Mouse (Mus musculus) kidney, embryonic 16.5 days (tissue): ENCODE data around the gene Zfp791. TPM values are rescaled to one million over a fixed set of nuclear protein-coding genes. Genes with fewer than 3 reads are reported as not detected.
"Not testable (repeated sequence)": the region's sequence is repeated elsewhere in the genome, so short reads cannot be mapped to it uniquely, and the experiment has no call there.

Experiments used
- ATAC-seq: fragments of 200-750 bp; cut with Nextera tagmentation; 2 replicates; pipeline ENCODE4 v1.8.0; 2017; ENCODE audit warnings: moderate TSS enrichment; ENCODE audit not compliant: low FRiP score, low TSS enrichment
- H3K27ac ChIP-seq: fragments of 300-500 bp; sonication (generic); 2 replicates; pipeline ENCODE4 v1.5.1; 2014; ENCODE audit warnings: low read length
- H3K27me3 ChIP-seq: fragments of 300-500 bp; sonication (generic); 2 replicates; pipeline ENCODE4 v1.6.1; 2014; ENCODE audit warnings: low read length, control low read depth, mixed read lengths; ENCODE audit not compliant: insufficient read depth
- H3K36me3 ChIP-seq: fragments of 300-500 bp; sonication (generic); 2 replicates; pipeline ENCODE4 v1.6.1; 2014; ENCODE audit warnings: low read length, control low read depth, mixed read lengths; ENCODE audit not compliant: insufficient read depth
- H3K4me1 ChIP-seq: fragments of 300-500 bp; sonication (generic); 2 replicates; pipeline ENCODE4 v1.6.1; 2014; ENCODE audit warnings: low read length, control low read depth, mixed read lengths; ENCODE audit not compliant: insufficient read depth
- H3K4me2 ChIP-seq: fragments of 300-500 bp; sonication (generic); replicated peaks from 2 replicates; pipeline ENCODE4 v1.6.1; 2014; ENCODE audit warnings: low read depth, low read length
- H3K4me3 ChIP-seq: fragments of 300-500 bp; sonication (generic); 2 replicates; pipeline ENCODE4 v1.5.1; 2014; ENCODE audit warnings: mild to moderate bottlenecking, low read length
- H3K9ac ChIP-seq: fragments of 300-500 bp; sonication (generic); replicated peaks from 2 replicates; pipeline ENCODE4 v1.6.1; 2014; ENCODE audit warnings: low read length
- H3K9me3 ChIP-seq: fragments of 300-500 bp; sonication (generic); 2 replicates; pipeline ENCODE4 v1.6.1; 2016; ENCODE audit warnings: low read length, control low read depth
- WGBS: fragments of 180-500 bp; shearing (Covaris S2); extraction: QIAGEN DNeasy Blood & Tissue Kit; methylation state at CpG from one replicate; pipeline ENCODE4 v1.1.7; 2014; 5-methylcytosine and 5-hydroxymethylcytosine counted together
- polyA plus RNA-seq: library from polyadenylated mRNA; unstranded; fragments of >200 nt; fragmentation: Nextera tagmentation; extraction: Ambion mirVana; gene quantifications from 2 replicates; pipeline ENCODE4 v1.2.1, GENCODE M21; 2015

The Zfp791 gene
- polyA plus RNA-seq, 1 experiment from 2014 or later: 2.7 TPM

GRCm38 (mm10) chr8:85086238-85086637 is 36.7 kb downstream of the Zfp791 start:
- Histone ChIP-seq H3K9me3 (no peaks in the 10 kb centered on the region), H3K27me3 (no peaks in the 10 kb centered on the region), H3K4me3 (no peak overlapping the region), H3K4me2 (no peak overlapping the region), H3K27ac (no peak overlapping the region), H3K9ac (no peak overlapping the region), H3K36me3 (peaks cover 38% of the 10 kb centered on the region), H3K4me1 (peaks cover 21% of the 10 kb centered on the region)
- WGBS: 80% methylated on average over 3 of the region's 3 CpGs
- no peak for ATAC-seq

- Histone ChIP-seq H3K36me3 (peaks cover 34% of the 10 kb centered on the region), H3K4me1 (peaks cover 23% of the 10 kb centered on the region), H3K4me3 (no peak overlapping the region), H3K27ac (no peak overlapping the region), H3K27me3 (no peaks in the 10 kb centered on the region), H3K9me3 (no peaks in the 10 kb centered on the region), H3K9ac (no peak overlapping the region), H3K4me2 (no peak overlapping the region)
- WGBS: 84% methylated on average over 8 of the region's 8 CpGs
- no peak for ATAC-seq
Observed at GRCm38 (mm10) chr8:85084633-85085032, 38.3 kb downstream of the Zfp791 start.

GRCm38 (mm10) chr8:85083108-85083813 is 39.6 kb downstream of the Zfp791 start, which contains the start of gene Man2b1:
Man2b1 (plus strand) TSS chr8:85083270.
- ATAC-seq: peak; percentile 91
- Histone ChIP-seq H3K9ac (peak within 1 kb of the TSS; percentile 76), H3K27me3 (no peaks in the 10 kb centered on the region), H3K36me3 (peaks cover 27% of the 10 kb centered on the region), H3K4me1 (peaks cover 25% of the 10 kb centered on the region), H3K4me2 (peak within 1 kb of the TSS; percentile 85), H3K27ac (peak within 1 kb of the TSS; percentile 52), H3K9me3 (no peaks in the 10 kb centered on the region), H3K4me3 (peak within 1 kb of the TSS; percentile 72)
- WGBS: 1% methylated on average over 30 of the region's 30 CpGs

- peaks cover 22% of the 10 kb centered on the region for H3K36me3 ChIP-seq
- H3K27ac ChIP-seq, H3K4me3 ChIP-seq, H3K9me3 ChIP-seq, ATAC-seq, H3K27me3 ChIP-seq, H3K4me2 ChIP-seq, H3K9ac ChIP-seq: not testable (repeated sequence)
- H3K4me1 ChIP-seq: peaks cover 25% of the 10 kb centered on the region
- 88% methylated on average over 4 of the region's 4 CpGs for WGBS
Observed at GRCm38 (mm10) chr8:85082169-85082568, 40.7 kb downstream of the Zfp791 start.

GRCm38 (mm10) chr8:85081216-85081555 is 41.7 kb downstream of the Zfp791 start, which contains the start of gene Wdr83:
Wdr83 (minus strand) TSS chr8:85081306.
- peak; percentile 62 for ATAC-seq
- peaks cover 25% of the 10 kb centered on the region for H3K4me1 ChIP-seq
- H3K9ac ChIP-seq: peak within 1 kb of the TSS; percentile 77
- no peaks in the 10 kb centered on the region for H3K27me3 ChIP-seq
- H3K27ac ChIP-seq: peak within 1 kb of the TSS; percentile 83
- peak within 1 kb of the TSS; percentile 66 for H3K4me3 ChIP-seq
- peak within 1 kb of the TSS; percentile 88 for H3K4me2 ChIP-seq
- no peaks in the 10 kb centered on the region for H3K9me3 ChIP-seq
- H3K36me3 ChIP-seq: peaks cover 23% of the 10 kb centered on the region
- whole genome bisulfite sequencing: under 1% methylated on average over 9 of the region's 9 CpGs

- Histone ChIP-seq H3K9me3 (no peaks in the 10 kb centered on the region), H3K4me3 (peak within 1 kb of the TSS; percentile 66), H3K36me3 (peaks cover 23% of the 10 kb centered on the region), H3K4me1 (peaks cover 25% of the 10 kb centered on the region), H3K9ac (peak within 1 kb of the TSS; percentile 77), H3K27me3 (no peaks in the 10 kb centered on the region), H3K4me2 (peak within 1 kb of the TSS; percentile 88), H3K27ac (peak within 1 kb of the TSS; percentile 83)
- WGBS: under 1% methylated on average over 30 of the region's 30 CpGs
- ATAC-seq: peak; percentile 23
Observed at GRCm38 (mm10) chr8:85080532-85081215, 42.2 kb downstream of the Zfp791 start, which contains the start of gene Wdr83os. Wdr83os (plus strand) TSS chr8:85080740.

- Histone ChIP-seq H3K9me3 (no peaks in the 10 kb centered on the region), H3K36me3 (peaks cover 22% of the 10 kb centered on the region), H3K4me3 (peak overlapping the region; percentile 66), H3K4me1 (peaks cover 25% of the 10 kb centered on the region), H3K9ac (peak overlapping the region; percentile 77), H3K4me2 (peak overlapping the region; percentile 88), H3K27ac (peak overlapping the region; percentile 83), H3K27me3 (no peaks in the 10 kb centered on the region)
- WGBS: under 1% methylated on average over 25 of the region's 25 CpGs
- ATAC-seq: no peak
Observed at GRCm38 (mm10) chr8:85080214-85080531, 42.7 kb downstream of the Zfp791 start.

GRCm38 (mm10) chr8:85076993-85077392 is 45.9 kb downstream of the Zfp791 start:
- Histone ChIP-seq H3K4me3 (no peak overlapping the region), H3K27ac (no peak overlapping the region), H3K27me3 (no peaks in the 10 kb centered on the region), H3K36me3 (peaks cover 39% of the 10 kb centered on the region), H3K9ac (peak overlapping the region; percentile 14; the same call in 1 of the 2 replicates), H3K4me2 (no peak overlapping the region), H3K4me1 (peaks cover 16% of the 10 kb centered on the region), H3K9me3 (no peaks in the 10 kb centered on the region)
- ATAC-seq: no peak
- WGBS: 0% methylated on average over 2 of the region's 2 CpGs

GRCm38 (mm10) chr8:85076001-85076400 is 46.9 kb downstream of the Zfp791 start:
- peaks cover 39% of the 10 kb centered on the region for H3K36me3 ChIP-seq
- WGBS: 81% methylated on average over 9 of the region's 9 CpGs
- no peak overlapping the region for H3K27ac ChIP-seq

GRCm38 (mm10) chr8:85074617-85075016 is 48.3 kb downstream of the Zfp791 start:
- no peak overlapping the region for H3K9ac ChIP-seq
- 85% methylated on average over 10 of the region's 10 CpGs for WGBS
- no peaks in the 10 kb centered on the region for H3K9me3 ChIP-seq
- H3K27ac ChIP-seq: no peak overlapping the region
- no peaks in the 10 kb centered on the region for H3K27me3 ChIP-seq
- H3K4me1 ChIP-seq: peaks cover 13% of the 10 kb centered on the region
- H3K4me3 ChIP-seq: no peak overlapping the region
- H3K36me3 ChIP-seq: peaks cover 39% of the 10 kb centered on the region
- ATAC-seq: no peak
- H3K4me2 ChIP-seq: no peak overlapping the region

More at GRCm38 (mm10) chr8:85076001-85076400, 46.9 kb downstream of the Zfp791 start:
- Histone ChIP-seq H3K4me1 (peaks cover 10% of the 10 kb centered on the region), H3K4me2 (no peak overlapping the region), H3K27me3 (no peaks in the 10 kb centered on the region), H3K4me3 (no peak overlapping the region), H3K9me3 (no peaks in the 10 kb centered on the region), H3K9ac (no peak overlapping the region)
- ATAC-seq: no peak
